Mouse (Mus musculus): ENCODE measurements around the gene Samd9l.
"Not testable (repeated sequence)": the region's sequence is repeated elsewhere in the genome, so short reads cannot be mapped to it uniquely, and the experiment has no call there.

DNA sequence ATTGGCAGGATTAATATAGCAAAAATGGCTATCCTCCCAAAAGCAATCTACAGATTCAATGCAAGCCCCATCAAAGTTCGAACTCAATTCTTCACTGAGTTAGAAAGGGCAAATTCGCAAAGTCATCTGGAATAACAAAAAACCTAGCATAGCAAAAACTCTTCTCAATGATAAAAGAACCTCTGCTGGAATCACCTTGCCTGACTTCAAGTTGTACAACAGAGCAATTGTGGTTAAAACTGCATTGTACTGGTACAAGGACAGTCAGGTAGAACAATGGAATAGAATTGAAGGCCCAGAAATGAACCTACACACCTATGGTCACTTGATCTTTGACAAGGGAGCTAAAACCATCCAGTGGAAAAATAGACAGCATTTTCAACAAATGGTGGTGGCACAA lies 31.6 kb upstream of the Samd9l start:
- not testable (repeated sequence) for TF ChIP-seq CTCF (IDR thresholded peaks at IDR 0.05; ENCODE audit: low read depth, low read length); POLR2A (IDR thresholded peaks at IDR 0.05; ENCODE audit: borderline replicate concordance, low read depth, low read length)
